Mouse (Mus musculus): Measurements from ENCODE around the gene Iqcb1.
"Not testable (repeated sequence)": the region's sequence is repeated elsewhere in the genome, so short reads cannot be mapped to it uniquely, and the experiment has no call there.

Iqcb1 gene

GRCm38 (mm10) chr16:36828054-36828786 is at the start of gene Iqcb1:
Iqcb1 (plus strand) TSS chr16:36828385.
- DNase-seq = peak; percentile 76 to 83

GRCm38 (mm10) chr16:36784146-36784545 is 44.0 kb upstream of the Iqcb1 start:
- no peak for DNase-seq

- peak in 1 of 2 experiments; percentile 5 for DNase-seq
Observed at GRCm38 (mm10) chr16:36784594-36785313, 43.4 kb upstream of the Iqcb1 start, which contains the start of gene Slc15a2. Slc15a2 (minus strand) TSS chr16:36784962.

DNA sequence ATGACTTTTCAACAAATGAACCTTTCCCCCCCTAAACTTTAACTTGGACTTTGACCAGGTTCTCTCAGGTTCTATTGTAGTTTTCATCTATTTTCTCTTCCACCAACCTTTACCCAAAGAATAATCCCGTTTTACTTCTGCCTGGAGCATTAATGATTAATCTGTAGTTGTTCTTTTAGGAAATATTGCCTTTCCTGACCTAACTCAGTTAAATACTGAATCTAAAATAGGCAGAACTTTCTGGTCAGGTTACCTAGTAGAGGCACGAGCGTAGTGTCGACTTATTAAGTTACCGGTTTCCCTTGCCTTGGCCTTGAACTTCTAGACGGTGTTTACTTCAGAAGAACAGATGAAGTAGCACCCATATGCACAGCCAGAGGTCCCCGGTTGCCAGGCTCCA is 41.7 kb upstream of the Iqcb1 start:
- DNase-seq = no peak

GRCm38 (mm10) chr16:36790166-36790565 is 38.0 kb upstream of the Iqcb1 start:
- DNase-seq = no peak

DNA sequence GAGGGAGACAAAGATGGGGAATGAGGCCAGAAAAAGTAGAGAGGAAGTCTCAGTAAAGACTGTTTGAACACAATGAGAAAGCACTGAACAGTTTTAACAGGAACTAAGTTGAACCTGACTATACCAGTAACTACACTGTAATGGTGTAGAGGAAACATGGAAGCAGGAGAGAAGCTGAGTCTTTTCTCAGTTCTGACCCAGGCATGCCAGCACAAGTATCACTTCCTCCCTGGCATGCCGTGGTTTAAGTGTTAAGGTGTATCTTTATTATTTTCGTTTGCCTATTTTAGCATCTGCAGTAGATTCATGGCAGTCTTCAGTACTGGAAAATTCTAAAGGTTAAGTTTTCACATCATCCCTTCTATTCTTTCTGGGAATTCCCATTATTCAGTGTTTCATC is 33.2 kb upstream of the Iqcb1 start:
- no peak for DNase-seq

- DNase-seq = no peak
Observed at GRCm38 (mm10) chr16:36798334-36798733, 29.9 kb upstream of the Iqcb1 start.

DNA sequence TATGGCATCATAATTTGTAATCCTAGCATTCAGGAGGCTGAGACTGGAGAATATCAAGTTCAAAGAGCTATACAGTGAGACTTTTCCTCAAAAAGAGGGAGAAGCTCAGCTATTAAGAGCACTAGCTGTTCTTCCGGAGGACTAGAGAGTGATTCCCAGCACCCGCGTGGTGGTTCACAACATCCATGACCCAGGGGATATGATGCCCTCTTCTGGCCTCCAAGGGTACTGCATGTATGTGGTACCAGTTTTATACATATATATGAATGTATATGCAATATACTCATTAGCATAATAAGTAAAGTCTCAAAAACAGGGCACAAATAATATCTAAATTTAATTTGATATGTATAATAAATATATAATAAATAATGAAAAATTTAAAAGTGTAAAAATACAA is 25.8 kb upstream of the Iqcb1 start:
- DNase-seq = no peak

- DNase-seq = no peak
Observed at GRCm38 (mm10) chr16:36808616-36809015, 19.6 kb upstream of the Iqcb1 start.

- DNase-seq = no peak
Observed at GRCm38 (mm10) chr16:36813680-36814079, 14.5 kb upstream of the Iqcb1 start.

DNA sequence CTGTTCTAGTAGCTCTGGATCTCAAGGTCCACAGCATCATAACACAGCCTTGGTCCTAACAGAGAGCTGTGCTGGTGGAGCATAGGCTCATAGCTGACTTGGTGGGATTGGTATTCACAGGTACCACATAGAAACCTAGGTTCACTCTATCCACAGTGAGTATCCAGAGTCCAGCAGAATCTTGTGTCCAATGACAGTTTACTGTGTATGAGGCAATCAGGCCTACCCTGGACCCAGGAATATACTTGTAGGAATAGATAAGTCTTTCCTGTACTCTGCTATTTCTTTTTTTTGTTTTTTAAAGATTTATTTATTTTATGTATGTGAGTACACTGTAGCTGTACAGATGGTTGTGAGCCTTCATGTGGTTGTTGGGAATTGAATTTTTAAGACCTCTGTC is 11.3 kb upstream of the Iqcb1 start:
- DNase-seq = no peak

DNA sequence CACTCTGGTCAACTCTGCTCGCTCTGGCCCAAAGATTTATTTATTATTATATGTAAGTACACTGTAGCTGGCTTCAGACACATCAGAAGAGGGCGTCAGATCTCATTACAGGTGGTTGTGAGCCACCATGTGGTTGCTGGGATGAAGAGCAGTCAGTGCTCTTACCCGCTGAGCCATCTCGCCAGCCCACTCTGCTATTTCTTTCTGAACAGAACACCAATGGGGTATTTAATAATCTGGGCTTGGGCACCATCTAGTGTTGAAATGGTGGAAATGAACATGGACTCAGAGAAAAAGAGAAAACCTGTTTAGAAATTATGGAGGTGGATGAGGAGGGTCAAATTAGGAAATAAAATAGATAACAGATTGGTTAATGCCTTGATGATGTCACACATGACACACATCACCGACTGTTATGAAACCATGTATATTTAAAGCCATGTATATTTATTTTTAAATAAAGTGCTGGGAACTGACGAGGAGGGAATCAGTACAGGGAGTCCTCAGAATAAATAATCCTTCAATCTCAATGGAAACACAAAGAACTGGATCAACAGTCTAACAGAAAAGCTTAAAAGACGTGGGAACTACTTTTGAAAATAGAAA is 10.8 kb upstream of the Iqcb1 start:
- DNase-seq = peak; percentile 56 to 66

DNA sequence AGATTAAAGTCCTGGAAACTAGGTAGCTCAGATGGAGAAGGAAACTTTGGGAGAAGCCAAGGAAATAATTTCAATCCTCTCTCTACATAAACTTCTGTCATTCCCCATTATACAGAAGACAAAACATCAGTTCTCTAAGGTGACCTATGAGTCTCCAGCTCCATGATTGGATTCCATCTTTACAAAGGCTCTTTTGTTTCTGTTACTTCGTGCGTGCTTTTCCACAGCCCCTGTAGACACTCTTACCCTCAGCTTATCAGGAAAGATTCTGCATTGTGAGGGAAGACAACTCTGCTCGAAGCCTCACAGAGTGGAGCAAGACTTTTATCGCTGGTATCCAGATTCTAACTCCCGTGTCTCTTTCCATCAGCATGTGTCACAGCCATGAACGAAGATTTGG is 8.2 kb upstream of the Iqcb1 start:
- DNase-seq = no peak

DNA sequence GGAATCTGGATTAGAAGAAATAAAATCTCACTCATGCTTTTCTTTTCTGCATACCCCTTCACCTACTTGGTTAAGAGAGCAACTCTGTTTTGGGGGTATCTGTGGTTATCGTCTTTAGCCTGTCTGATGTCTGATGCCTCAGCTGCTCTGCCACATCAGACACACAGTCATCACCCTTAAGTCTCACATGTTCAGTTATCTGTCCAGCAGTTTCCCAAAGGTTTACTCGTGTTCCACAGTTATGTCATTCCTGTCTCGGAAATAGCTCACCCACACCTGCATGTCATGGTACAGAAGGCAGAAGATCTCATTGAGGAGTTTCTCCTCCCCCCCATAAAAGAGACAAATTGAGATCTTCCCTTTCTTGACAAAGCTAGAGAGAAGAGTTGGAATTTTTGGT is 7.4 kb upstream of the Iqcb1 start:
- no peak for DNase-seq

- no peak for DNase-seq
Observed at GRCm38 (mm10) chr16:36821474-36821873, 6.7 kb upstream of the Iqcb1 start.

DNA sequence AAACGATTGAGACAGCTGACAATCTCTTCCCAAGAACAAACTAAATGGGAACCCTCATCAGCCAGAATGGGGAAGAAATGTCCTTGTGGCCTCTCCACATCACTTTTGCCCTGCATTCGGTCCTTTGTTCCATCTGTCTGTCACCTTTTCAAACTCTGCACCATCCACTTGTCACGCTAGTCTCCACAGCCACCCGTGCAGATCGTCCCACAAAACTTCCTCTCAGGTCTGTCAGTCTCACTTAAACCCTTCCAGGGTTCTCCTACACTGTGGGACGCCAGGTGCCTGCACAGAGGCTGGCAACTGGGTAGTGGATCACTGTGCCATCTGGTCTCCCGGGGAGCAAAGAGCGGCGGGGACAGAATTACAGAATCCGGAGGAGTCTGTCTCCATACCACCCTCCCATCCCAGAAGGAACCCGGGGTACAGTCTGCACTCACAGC is 553 bp upstream of the Iqcb1 start:
- DNase-seq = no peak

- no peak for DNase-seq
Observed at GRCm38 (mm10) chr16:36828820-36829219, 635 bp downstream of the Iqcb1 start.

GRCm38 (mm10) chr16:36846894-36847293 is 18.7 kb downstream of the Iqcb1 start:
- not testable (repeated sequence) for DNase-seq

DNA sequence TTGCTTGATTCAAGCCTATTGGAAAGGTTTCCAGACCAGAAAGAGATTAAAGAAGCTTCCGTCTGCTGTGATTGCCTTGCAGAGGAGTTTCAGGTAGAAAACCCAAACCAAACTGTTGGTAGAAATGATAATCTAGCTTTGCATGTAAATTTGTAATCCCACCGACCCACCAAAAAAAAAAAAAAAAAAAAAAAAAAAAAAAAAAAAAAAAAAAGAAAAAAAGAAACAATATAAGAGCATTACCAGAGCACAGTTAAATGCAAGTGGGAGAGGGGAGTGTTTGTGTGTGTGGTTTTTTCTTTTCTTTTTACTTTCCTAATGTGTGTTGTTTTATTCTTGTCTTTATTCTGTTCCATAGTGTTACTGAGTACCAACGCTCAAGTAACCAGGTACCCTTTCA is 23.0 kb downstream of the Iqcb1 start:
- DNase-seq = no peak

DNA sequence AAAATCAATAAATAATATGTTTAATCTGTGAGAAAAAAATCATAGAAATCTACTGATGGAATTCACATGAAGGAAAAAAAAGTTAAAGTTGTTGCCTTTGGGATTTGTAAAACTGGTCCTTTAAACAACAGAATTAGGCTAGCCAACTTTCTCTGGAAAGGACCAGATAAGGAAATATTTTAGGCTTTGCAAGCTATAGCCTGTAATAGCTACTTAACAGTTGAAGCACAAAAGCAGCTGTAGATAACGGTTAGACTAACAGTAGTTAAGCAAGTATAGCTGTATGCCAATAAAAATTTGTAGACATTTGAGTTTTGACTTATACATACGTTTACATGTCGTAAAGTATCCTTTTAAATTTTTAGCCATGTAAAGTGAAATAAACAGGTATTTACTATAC is 35.4 kb downstream of the Iqcb1 start:
- no peak for DNase-seq

DNA sequence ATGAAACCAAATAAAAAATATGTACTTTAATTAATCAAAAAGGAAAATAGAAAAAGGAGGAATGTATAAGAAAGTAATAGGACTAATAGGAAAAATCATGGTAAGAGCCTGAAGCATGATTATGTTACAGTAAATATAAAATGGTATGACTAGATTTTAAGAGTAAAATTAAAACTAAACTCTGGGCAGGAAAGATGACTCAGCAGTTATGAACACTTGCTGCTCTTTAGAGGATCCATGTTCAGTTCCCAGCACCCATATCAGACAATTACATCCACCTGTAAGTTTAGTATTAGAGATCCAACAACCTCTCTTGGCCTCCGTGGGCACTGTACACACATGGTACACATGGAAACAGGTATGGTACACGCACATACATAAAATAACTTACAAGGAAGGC is 41.3 kb downstream of the Iqcb1 start:
- no peak for DNase-seq

DNA sequence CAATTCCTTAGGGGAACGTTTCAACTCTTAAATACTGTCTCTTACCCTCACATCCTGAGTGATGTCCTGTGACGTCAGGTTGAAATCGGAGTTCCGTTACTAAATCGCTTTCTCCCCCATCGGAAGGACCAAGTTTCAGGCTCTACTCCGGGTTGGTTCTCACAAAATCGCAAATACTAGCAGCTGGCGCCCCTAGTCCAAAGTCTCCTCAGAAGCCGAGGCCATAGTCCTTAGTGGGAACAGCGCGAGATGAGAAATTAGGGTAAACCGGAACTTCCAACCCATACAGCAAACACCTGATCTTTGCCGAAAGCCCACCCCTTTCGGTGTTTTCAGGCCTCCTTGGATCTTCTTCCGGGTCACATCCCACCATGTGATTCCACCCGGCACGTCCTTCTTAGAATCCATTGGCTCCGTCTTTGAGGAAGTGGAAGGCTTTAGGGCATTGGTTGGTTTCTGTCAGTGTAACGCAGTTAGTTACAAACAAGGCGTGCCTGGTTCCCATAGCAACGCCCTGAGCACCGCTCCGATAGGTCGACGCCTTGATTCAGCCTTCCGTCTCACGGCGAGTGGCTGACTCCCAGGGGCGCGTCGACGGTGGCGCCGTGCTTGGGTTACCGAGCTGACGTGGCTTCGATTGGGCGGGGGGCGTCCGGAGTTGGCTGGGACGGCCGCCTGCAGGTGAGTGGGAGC is 46.5 kb downstream of the Iqcb1 start, which contains the start of the genes Eaf2 and Golgb1:
Gene Eaf2 (minus strand): TSS at position 421 of the 693 bp plus-strand sequence.
Gene Golgb1 (plus strand): TSS at position 558 of the 693 bp plus-strand sequence.
- peak; percentile 93 to 95 for DNase-seq

DNA sequence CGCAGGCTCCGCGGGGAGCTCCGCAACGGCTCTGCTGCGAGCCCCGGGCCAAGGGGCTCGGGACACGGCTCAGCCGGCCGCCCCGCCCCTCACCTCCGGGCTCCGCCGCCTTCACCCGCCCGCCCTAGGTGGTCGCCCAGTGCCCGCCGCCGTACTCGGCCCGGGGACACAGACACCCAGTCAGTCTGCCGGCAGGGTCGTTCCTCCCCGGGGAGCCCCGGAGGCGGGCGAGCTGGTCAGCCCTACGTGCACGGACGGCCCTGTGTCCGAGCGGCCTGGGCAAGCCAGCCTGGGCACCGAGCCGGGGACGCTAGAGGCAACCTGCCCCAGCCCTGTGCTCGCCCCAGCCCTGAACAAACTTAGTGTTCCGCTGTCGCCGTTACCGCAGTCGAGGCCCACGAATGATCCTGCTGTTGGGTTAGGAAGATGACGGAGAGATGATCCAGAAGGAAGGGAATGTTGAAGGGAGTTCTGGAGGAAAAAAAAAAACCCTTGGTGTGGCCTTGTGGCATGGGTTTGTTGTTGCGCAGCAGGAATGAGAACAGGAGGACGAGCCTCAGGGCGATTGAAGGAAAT is 47.2 kb downstream of the Iqcb1 start:
- peak; percentile 56 to 64 for DNase-seq
